Mouse (Mus musculus): ENCODE results near the gene Tmem232.
"Not testable (repeated sequence)": the region's sequence is repeated elsewhere in the genome, so short reads cannot be mapped to it uniquely, and the experiment has no call there.

The Tmem232 gene

DNA sequence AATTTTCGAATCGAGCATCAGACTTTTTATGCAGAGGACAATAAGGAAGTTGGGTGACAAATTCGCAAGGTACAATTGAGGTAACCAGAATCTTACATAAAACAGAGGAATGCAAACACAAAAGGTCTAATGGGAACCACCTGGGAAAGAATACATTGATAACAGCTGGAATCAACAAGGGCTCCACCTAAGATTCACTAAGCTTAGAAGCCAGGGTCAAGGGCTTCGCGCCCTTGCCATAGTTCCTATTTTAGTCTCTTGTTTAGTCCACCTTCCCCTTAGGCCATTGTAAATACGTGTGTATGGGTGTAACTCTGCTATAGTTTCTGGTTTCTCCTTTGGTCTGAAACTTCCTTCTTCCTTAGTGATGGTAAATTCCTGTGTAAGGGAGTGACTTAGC lies 318.9 kb downstream of the Tmem232 start:
- DNase-seq: not testable (repeated sequence)

Data from cerebellum, postnatal 10 days (tissue).